Mouse (Mus musculus): ENCODE results near the gene Ninj2. TPM values are rescaled to one million over a fixed set of nuclear protein-coding genes. Genes with fewer than 3 reads are reported as not detected.
A peak's percentile ranks its signal among the peaks of the same experiment; 100 is the strongest.

Gene Ninj2
- total RNA-seq, 2 experiments from 2014 or later: not detected

- no peak for DNase-seq
Measured at GRCm38 (mm10) chr6:120094091-120094776, 1.1 kb downstream of the Ninj2 start.

DNA sequence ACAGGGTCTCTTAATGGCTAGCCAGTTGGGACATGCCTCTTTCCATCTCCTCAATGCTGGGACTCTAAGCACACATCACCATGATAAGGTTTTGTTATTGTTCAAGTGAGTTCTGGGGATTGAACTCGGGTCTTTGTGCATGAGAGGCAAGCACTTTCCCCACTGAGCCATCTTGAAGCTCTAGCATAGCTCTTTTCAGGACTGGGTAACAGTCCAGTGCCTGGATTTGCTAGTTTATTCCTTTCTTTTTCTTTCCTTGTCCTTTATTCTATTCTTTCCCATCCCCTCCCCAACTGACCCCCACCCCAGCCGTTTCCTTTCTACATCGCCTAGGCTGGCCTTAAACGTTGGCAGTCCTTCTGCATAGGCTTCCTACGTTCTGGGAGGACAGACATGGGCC lies 1.9 kb downstream of the Ninj2 start:
- DNase-seq: no peak

DNA sequence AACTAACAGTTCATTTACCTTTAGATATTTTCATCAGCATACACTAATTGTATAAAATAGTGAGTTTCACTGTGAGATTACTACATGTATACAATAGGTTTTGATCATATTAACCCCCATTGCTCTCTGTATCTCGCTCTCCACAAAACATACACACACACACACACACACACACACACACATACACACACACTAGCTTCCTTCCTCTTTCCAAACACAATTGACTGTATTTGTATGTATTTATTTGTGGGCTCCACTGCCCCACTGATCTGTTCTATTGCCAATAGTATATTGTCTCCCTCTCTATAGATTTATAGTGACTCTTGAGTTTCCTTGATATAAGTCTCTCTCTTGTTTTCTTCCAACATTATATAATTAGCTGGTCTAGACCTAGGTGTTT lies 2.4 kb downstream of the Ninj2 start:
- no peak for DNase-seq

DNA sequence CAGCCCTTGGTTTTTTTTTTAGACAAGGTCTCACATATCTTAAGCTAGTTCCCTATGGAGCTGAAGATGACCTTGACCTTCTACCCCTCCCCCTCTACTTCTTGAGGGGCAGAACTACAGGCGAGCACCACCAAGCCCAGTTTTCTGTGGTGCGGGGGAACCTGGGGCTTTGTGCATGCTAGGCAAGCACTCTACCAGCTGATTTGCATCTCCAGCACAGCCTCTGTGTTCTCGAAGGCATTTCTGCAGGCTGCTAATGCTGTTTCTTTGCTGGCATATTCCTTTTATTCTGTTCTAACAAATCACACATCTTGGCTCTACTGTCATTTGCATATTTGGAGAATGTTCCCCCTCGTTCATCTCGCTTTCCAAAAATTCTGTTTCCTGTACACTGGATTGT lies 6.2 kb downstream of the Ninj2 start:
- no peak for DNase-seq

DNA sequence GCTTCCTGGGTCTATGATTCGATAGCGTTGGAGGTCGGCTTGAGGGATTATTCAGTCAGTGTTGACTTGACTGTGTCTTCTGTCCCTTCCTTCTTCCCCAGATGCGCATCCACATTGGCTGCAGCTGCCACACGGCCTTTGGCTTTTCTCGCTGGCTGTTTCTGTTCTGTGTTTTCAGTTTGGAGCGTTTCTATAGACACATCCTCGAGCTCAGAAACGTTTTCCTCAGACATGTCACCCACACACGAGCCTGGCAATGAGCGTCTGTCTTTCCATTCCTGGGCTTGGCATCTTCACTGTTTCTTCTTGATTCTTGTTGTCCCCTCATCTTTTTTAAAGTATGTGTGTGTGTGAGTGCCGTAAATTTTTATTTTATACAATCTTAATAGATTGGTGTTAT lies 8.1 kb downstream of the Ninj2 start:
- DNase-seq: no peak

DNA sequence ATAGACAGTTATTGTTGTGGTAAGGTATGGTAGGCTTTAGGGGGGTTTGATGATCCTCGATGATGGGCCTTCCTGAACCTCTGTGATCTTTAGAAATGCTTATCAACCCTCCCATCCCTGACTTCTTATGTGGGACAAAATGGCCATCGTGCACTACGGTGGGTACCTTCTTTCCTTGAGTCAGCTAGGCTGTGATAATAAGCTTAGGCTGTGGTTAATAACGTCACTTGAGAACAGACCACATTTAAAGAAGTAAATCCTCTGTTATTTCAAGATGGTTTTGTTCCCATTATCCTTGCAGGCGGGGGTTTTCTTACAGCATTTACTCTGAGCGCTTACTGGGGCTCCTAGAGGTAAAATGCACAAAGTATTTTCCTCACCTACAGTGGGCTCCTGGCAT lies 8.8 kb downstream of the Ninj2 start:
- DNase-seq: no peak

GRCm38 (mm10) chr6:120103104-120103503 lies 10.0 kb downstream of the Ninj2 start:
- no peak for DNase-seq

DNA sequence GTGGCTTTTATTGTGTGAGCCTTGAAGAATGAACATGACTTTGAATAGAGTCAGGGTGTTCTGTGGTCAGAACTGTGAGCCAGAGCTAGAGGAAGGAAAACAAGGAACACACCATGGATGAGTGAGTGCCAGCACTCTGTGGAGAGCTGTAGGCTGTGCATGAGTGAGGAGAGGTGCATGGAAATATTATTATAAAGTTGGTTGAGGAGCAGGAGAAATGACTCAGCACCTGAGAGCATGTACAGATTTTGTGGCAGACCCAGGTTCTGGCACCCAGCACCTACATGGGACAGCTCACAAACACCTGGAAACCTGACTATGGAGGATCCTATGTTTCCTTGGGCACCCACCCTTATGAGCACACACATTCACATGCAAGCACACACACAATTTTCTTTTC lies 11.9 kb downstream of the Ninj2 start:
- no peak for DNase-seq

- DNase-seq: no peak
Measured at GRCm38 (mm10) chr6:120107586-120107985, 14.4 kb downstream of the Ninj2 start.

- no peak for DNase-seq
Measured at GRCm38 (mm10) chr6:120108061-120108460, 14.9 kb downstream of the Ninj2 start.

- peak; percentile 64 for DNase-seq
Measured at GRCm38 (mm10) chr6:120109173-120109572, 16.0 kb downstream of the Ninj2 start.

- DNase-seq: no peak
Measured at GRCm38 (mm10) chr6:120109932-120110331, 16.8 kb downstream of the Ninj2 start.

- DNase-seq: no peak
Measured at GRCm38 (mm10) chr6:120110738-120111409, 17.7 kb downstream of the Ninj2 start.

DNA sequence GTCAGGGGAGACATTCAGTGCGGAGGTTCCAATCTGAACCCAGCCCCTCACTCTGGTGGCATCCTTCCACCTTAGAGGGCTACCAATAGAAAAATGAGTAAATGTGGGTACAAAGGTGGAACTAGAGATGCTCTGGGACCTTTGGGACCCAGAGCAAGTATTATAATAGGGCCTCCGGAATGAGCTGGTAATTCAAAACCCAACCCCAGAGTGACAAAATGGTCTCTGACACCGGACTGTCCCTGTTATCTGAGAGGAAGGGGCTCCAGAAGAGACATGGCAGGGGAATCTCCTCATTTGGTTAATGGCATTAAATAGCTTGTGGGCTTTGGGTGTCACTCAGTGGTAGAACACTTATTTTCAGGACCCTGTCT lies 18.2 kb downstream of the Ninj2 start:
- no peak for DNase-seq

DNA sequence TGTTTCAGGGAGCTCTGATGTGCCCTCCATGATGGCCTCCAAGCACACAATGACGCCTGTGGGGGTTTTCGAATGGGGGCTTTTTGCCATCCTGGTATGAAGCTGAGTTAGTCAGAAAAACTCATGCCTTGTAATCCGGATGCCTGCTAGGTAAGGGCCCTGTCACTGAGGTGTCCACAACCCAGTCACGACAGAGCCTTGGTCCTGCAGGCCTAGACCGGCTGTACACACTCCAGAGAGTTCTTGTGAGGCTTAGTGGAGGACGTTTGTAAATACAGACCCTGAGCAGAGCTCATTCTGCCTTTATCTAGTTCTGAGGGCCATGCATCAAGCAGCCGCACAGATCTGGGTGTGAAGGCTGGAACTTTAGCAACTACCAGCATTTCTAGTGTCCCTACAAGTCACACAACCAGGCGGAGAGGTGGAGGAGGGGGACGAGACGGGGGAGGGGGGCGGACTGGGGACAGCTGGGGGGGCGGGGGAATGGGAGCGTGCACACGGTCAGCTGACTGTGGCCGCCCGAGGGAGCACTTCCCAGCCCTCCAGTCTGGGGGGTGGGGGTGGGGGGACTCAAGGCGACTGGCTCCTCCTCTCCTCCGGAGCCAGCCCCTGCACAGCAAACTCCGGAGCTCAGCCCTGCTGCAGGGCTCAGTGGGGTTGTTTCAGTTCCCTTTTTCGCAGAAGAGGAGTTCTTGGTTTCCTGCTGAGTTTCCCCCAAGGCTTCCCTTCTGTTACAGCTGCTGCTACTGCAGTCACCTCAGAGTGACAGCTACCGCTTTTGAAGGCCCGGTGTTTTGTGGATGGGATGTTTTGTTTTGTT lies 19.0 kb downstream of the Ninj2 start:
- peak; percentile 73 for DNase-seq

- DNase-seq: no peak
Measured at GRCm38 (mm10) chr6:120113856-120114255, 20.7 kb downstream of the Ninj2 start.

DNA sequence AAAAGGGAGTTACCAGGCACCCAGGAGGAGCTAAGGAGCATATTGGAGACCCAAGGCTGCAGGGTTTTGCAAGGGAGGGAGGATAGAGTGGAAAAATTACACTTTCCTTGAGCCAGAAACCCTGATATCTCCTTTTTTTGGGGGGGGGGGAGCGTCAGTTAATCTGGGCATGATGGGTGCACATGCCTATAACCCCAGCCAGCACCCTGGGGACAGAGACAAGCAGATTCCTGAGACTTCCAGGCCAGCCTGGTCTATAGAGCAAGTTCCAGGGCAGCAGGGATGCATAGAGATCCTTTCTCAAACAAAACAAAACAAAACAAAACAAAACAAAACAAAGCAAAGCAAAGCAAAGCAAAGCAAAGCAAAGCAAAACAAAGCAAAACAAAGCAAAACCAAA lies 21.1 kb downstream of the Ninj2 start:
- no peak for DNase-seq

DNA sequence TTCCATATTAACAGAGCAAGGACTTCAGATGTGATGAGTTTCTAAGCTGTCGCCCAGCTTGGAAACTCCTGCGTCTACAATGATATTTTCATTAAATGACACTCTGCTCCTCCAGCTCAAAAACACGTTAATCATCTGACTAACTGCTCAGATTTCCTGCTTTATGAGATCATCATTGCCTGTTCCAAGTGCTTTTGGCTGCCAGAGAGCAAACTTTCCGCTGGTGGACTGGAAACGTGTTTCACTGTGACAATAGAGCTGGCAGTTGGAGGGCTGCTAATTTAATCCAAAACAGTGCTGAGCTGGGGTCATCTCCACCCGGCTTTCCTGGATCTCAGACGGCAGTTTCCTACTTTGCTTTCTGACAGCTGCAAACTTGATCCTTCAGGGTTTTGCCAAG lies 21.5 kb downstream of the Ninj2 start:
- peak; percentile 68 for DNase-seq

- DNase-seq: no peak
Measured at GRCm38 (mm10) chr6:120115443-120115842, 22.3 kb downstream of the Ninj2 start.

DNA sequence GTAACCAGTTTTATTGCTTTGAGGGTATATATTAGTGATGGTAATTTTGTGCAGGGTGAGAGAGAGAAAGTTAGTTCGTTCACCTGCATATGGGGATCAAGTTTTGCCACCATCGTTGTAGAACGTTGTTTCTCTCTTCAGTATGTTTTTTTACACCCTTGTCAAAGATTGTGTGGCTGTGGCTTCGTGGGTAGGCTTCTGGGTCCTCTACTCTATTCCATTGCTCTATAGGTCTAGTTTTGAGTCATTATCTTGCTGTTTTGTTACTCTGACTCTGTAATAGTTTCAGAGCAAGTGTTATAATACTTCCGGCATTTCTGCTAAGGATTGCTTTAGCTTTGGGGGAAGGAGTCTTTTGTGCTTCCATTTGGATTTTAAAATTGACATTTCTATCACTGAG lies 26.7 kb downstream of the Ninj2 start:
- DNase-seq: no peak

- no peak for DNase-seq
Measured at GRCm38 (mm10) chr6:120124688-120125087, 31.5 kb downstream of the Ninj2 start.

- no peak for DNase-seq
Measured at GRCm38 (mm10) chr6:120126456-120126855, 33.3 kb downstream of the Ninj2 start.

GRCm38 (mm10) chr6:120127321-120127720 lies 34.2 kb downstream of the Ninj2 start:
- DNase-seq: no peak

Measured in gastrocnemius, postnatal 10 days (tissue).